Mouse (Mus musculus): ENCODE measurements around the gene Dlst. TPM values are rescaled to one million over a fixed set of nuclear protein-coding genes. Genes with fewer than 3 reads are reported as not detected.
A peak's percentile ranks its signal among the peaks of the same experiment; 100 is the strongest.
"Not testable (repeated sequence)": the region's sequence is repeated elsewhere in the genome, so short reads cannot be mapped to it uniquely, and the experiment has no call there.

Dlst gene
- total RNA-seq, 2 experiments from 2014 or later = 759 to 769 TPM

GRCm38 (mm10) chr12:85113917-85114316 lies 3.3 kb downstream of the Dlst start:
- no peak for DNase-seq

GRCm38 (mm10) chr12:85115678-85116077 lies 5.0 kb downstream of the Dlst start:
- no peak for DNase-seq

DNA sequence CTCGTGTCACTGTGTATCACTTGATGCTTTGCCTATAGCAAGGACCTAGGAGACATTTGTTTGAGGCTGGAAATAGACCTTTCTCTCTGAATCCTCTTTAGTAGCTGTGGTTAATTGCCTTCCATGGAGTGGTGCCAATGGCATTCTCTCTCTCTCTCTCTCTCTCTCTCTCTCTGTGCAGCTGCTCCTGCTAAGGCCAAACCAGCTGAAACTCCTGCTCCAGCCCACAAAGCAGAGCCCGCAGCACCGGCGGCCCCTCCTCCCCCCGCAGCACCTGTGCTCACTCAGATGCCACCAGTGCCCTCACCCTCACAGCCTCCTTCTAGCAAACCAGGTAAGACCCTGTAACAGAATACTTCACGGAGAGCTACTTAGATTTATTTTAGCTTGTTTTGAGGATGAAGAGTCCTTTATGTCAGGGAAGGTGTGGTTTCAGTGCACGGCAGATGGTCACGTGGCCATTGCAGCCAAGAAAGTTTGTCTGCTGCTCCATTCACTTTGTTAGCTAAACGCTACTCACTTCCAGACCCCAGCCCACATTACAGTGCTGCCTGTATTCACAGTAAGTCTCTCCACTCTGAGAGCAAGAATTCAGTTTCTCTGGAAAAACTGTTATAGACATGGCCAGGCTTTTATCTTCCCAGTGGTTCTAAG lies 11.3 kb downstream of the Dlst start:
- no peak for DNase-seq

GRCm38 (mm10) chr12:85123108-85123530 lies 12.5 kb downstream of the Dlst start:
- DNase-seq = no peak

DNA sequence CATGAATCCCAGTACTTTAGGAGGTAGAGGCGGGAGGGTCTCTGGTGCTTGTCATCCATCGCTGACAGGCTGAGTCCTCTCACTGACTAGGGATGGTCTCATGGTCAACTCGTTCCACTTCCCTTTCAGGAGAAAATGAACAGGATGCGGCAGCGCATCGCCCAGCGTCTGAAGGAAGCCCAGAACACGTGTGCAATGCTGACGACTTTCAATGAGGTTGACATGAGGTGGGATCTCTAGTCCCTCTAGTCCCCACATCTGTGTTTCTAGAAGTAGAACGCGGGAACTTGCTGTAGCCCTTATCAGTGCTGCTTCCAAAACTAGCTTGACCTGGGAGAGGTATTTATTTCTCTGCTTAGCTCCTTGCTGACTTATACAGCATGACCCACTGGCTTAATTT lies 13.0 kb downstream of the Dlst start:
- DNase-seq = no peak

DNA sequence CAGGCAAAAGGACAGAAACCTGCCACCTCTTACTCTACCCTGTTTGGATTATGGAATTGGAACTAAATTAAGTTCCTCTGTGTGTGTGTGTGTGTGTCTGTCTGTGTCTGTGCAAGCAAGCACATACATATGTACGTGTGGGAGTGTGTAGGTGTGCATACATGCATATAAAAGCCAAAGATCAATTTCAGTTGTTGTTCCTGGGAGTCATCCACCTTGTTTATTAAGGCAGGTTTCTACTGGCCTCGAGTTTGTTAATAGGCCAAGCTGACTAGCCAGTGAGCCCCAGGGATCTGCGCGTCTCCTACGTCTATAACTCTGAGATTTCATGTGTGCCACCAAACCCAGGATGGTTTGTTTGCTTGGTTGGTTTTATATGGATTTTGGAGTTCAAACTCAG lies 14.1 kb downstream of the Dlst start:
- DNase-seq = no peak

GRCm38 (mm10) chr12:85126986-85127603 lies 16.5 kb downstream of the Dlst start:
- no peak for DNase-seq

GRCm38 (mm10) chr12:85129426-85129978 lies 18.9 kb downstream of the Dlst start:
- no peak for DNase-seq

DNA sequence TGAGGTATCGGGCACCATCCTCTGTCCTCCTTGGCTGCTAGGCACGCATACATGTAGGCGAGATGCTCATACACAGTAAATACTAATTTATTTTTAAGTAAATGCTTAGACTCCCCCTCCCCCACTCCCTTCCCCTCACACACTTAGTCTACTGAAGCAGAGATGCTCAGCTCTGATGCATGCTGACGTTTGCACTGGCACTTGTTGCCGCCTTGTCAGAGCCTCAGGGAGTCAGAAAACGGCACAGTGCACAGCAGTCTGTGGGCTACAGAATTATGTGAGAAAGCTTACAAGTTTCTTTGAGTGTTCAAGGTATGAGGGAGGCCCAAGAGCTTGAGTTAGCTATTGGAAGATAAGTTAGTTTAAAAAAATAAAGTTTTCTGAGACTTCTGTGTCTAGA lies 20.7 kb downstream of the Dlst start:
- no peak for DNase-seq

DNA sequence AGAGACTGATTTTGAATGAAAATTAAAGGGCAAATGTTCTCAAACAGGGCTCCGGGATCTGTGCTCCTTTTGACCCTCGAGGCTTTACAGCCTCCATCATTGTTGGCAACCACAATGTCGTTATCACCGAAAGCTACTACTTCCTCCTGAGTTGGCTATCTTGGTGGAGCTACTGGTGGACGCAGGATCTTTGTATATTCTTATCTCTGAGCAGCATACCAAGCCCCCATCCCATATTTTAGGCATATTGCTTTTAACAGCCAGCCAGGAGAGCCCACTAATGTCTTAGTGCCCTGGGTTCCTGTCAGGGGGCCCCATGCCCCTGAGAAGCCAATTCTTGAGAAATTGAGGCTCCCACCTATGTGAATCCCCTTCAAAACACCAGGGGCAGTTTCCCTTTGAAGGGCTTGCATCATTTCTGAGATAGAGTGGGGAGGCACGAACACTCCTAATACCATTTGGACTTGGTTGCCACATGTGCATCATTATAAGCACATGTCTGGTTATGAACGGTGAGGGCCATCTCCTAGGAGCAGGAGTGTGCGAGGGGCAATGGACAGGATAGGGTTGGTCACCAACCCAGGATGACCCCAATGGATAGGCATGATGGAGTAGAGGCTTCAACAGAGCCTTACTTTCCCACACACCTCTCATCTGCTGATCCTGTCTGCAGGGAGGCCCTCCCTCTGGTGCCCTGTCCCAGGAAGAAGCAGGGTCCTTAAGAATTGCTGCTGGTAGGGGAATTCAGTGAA lies 23.6 kb downstream of the Dlst start:
- DNase-seq = no peak

- peak in 1 of 2 experiments; percentile 36 for DNase-seq
Measured at GRCm38 (mm10) chr12:85135513-85136470, 25.2 kb downstream of the Dlst start.

DNA sequence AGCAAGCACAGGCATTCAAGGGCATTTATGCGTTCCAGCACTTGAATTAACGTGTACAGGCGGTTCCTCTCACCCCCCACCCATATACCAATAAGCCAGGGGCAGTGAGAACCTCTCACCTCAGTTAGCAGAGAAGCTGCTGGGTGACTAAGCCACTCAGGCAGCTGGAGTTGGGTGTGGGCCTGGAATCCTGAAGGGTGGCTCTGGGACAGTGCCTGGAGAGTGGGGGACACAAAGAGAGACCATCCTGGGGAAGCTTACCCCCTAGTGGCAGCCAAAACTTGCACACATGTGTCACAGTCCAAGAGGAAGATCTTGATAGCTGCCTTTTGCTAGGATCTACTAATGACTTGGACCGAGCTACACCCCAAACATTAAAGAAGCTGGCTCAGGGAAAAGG lies 26.0 kb downstream of the Dlst start:
- DNase-seq = no peak

DNA sequence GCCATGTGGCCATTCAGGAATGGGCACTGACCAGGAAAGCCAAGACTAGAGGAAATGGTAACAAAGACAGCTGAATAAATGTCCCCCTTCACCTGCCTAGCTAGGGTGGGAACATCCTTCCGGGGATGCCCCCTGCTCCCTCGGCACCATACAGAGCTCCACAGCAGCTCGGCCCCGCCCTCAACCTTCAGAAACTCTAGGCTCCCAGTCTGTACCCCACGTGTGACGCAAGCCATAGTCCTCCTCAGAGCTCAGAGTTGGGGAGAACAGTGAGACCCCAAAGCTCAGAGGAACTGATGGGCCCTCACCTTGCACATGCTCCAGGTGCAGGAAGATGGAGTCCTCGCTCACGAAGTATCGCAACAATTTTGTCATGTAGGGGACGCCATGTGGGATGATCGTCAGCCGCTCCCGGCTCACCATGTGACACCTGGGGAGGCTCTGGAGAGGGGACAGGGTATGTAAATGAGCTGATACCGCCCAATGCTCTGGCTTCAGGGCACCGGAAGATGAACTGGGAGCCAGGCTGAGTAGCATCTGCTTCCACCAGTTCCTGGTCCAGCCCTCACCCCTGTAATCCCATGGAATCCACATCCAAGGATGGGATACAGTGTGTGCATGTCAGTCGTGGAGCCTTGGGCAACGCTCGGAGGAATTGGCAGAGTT lies 29.5 kb downstream of the Dlst start:
- DNase-seq = no peak

DNA sequence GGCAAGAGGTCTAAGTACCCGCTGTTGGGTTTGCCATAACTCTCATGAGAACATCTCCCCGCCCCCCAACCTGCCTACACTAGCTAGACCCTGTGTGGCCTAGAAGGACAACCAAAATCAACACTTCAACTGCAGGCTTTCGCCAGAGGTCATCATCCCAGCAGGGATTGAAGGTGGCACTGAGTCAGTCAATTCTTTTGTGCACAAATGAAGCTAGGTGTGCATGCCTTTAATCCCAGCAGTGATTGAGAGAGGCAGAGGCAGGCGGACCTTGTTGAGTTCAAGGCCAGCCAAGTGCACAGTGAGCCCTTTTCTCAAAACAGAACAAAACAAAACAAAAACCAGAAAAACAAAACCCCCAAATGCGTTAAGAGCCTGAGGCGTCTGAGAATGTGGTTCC lies 30.5 kb downstream of the Dlst start:
- DNase-seq = no peak

GRCm38 (mm10) chr12:85142803-85143202 lies 32.2 kb downstream of the Dlst start:
- peak; percentile 88 to 96 for DNase-seq

DNA sequence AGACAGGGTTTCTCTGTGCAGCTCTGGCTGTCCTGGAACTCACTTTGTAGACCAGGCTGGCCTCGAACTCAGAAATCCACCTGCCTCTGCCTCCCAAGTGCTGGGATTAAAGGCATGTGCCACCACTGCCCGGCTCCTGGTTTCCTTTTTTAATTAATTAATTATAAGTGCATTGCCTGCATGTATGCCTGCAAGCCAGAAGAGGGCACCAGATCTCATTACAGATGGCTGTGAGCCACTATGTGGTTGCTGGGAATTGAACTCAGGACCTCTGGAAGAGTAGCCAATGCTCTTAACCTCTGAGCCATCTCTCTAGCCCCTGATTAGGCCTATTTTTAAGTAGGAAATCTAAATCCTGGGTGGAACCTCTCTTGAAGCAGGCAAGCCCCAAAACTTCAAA lies 33.6 kb downstream of the Dlst start:
- not testable (repeated sequence) for DNase-seq

DNA sequence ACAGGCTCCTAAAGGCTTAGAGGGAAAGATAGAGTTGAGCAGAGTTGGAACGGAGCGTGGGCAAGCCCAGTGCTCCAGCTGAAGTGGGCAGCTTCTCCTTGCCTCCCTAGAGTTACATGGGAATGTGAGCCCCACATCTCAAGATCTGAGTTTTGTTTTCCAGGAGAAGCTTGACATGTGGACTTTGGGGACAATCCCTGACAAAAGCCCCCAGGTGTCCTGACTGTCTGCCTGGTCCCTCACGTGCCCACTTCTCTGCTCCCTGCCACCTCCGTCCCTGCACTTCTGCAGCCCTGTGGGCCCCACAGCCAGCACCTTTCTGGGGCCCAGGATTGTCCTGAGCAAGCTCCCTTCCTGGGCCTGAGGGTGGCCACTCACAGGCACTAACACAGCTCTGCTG lies 34.2 kb downstream of the Dlst start:
- no peak for DNase-seq

GRCm38 (mm10) chr12:85145630-85146029 lies 35.0 kb downstream of the Dlst start:
- peak; percentile 70 to 82 for DNase-seq

DNA sequence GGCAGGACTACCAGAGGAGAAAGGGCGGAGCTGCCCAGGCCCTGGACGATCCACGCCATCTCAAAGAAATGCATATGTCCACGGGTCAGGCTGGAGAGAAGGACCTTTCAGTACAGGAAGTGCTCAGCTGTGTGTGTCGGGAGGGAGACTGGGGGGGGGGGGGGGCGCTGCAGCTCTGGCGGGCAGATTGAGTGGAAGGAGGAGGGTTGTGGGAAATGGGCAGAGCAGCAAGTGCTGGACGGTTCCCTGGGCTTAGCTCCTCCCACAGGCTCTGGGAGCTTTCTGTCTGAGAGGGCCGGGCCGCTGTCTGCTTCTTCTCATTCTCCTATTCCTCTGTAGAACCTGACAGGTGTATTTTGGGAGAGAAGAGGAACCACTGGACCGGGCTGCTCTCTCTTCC lies 35.7 kb downstream of the Dlst start:
- DNase-seq = peak; percentile 48 to 65

GRCm38 (mm10) chr12:85146881-85147280 lies 36.2 kb downstream of the Dlst start:
- no peak for DNase-seq

GRCm38 (mm10) chr12:85150321-85151001 lies 39.8 kb downstream of the Dlst start:
- DNase-seq = peak in 1 of 2 experiments; percentile 44
